Mouse (Mus musculus) cortical plate, adult 2 months (tissue): ENCODE results near the gene Akt1. TPM values are rescaled to one million over a fixed set of nuclear protein-coding genes. Genes with fewer than 3 reads are reported as not detected.

ENCODE experiments used
- H3K27ac ChIP-seq: fragments of 200-500 bp; 2 replicates; pipeline ENCODE4 v1.5.1; 2012; ENCODE audit warnings: low read length, control low read depth, inconsistent platforms; ENCODE audit not compliant: insufficient read depth
- H3K4me1 ChIP-seq: fragments of 200-500 bp; 2 replicates; pipeline ENCODE4 v1.6.1; 2011; ENCODE audit warnings: low read length; ENCODE audit not compliant: control insufficient read depth, insufficient read depth
- H3K4me3 ChIP-seq: fragments of 200-500 bp; 2 replicates; pipeline ENCODE4 v1.5.1; 2011; ENCODE audit warnings: mild to moderate bottlenecking, low read length, control low read depth; ENCODE audit not compliant: insufficient read depth
- CTCF ChIP-seq: fragments of 200-500 bp; IDR thresholded peaks from 2 replicates; pipeline ENCODE4 v1.5.1; 2011; ENCODE audit warnings: mild to moderate bottlenecking, control low read depth, low read length; ENCODE audit not compliant: insufficient read depth; ENCODE audit errors: extremely low read depth
- POLR2A ChIP-seq: fragments of 200-500 bp; IDR thresholded peaks from 2 replicates; pipeline ENCODE4 v1.6.1; 2011; ENCODE audit warnings: mild to moderate bottlenecking, low read length, control low read depth; ENCODE audit not compliant: insufficient read depth; ENCODE audit errors: extremely low read depth
- polyA plus RNA-seq: library from polyadenylated mRNA; depleted of rRNA; stranded (reverse); fragments of >200 nt; gene quantifications from 2 replicates; pipeline ENCODE4 v1.2.3, GENCODE M21; 2012

The Akt1 gene
- polyA plus RNA-seq, 1 experiment = 168 TPM

- Histone ChIP-seq H3K4me1 (peaks cover 2% of the 10 kb centered on the region; the same call in 1 of the 2 replicates), H3K27ac (peak overlapping the region; percentile 54; the same call in 1 of the 2 replicates), H3K4me3 (peak overlapping the region; percentile 45)
- TF ChIP-seq POLR2A = no peak
- no peak for TF ChIP-seq CTCF
These were observed 1.1 kb downstream of the Akt1 start for GRCm38 (mm10) chr12:112673576-112674091.

GRCm38 (mm10) chr12:112672744-112673575, 1.7 kb downstream of the Akt1 start:
- no peak for TF ChIP-seq CTCF
- no peak for TF ChIP-seq POLR2A
- H3K27ac ChIP-seq = no peak overlapping the region; the same call in 1 of the 2 replicates
- H3K4me3 ChIP-seq = peak overlapping the region; percentile 45
- H3K4me1 ChIP-seq = peaks cover 2% of the 10 kb centered on the region; the same call in 1 of the 2 replicates

GRCm38 (mm10) chr12:112671891-112672290, 2.8 kb downstream of the Akt1 start:
- Histone ChIP-seq H3K4me3 (no peak overlapping the region), H3K4me1 (peaks cover 2% of the 10 kb centered on the region), H3K27ac (no peak overlapping the region)
- no peak for TF ChIP-seq POLR2A
- no peak for TF ChIP-seq CTCF

- no peak overlapping the region for H3K27ac ChIP-seq
- peaks cover 2% of the 10 kb centered on the region for H3K4me1 ChIP-seq
- TF ChIP-seq CTCF (no peak), POLR2A (no peak)
- H3K4me3 ChIP-seq = no peak overlapping the region
These were observed 3.8 kb downstream of the Akt1 start for GRCm38 (mm10) chr12:112670718-112671393.

GRCm38 (mm10) chr12:112667619-112668297, 6.9 kb downstream of the Akt1 start:
- no peak for TF ChIP-seq POLR2A
- Histone ChIP-seq H3K27ac (peak overlapping the region; percentile 8; the same call in 1 of the 2 replicates), H3K4me3 (no peak overlapping the region), H3K4me1 (peaks cover 9% of the 10 kb centered on the region)

- Histone ChIP-seq H3K4me1 (peaks cover 9% of the 10 kb centered on the region), H3K4me3 (no peak overlapping the region), H3K27ac (no peak overlapping the region)
- TF ChIP-seq CTCF (no peak), POLR2A (no peak)
These were observed 8.7 kb downstream of the Akt1 start for GRCm38 (mm10) chr12:112665881-112666544.

- no peak overlapping the region for H3K4me3 ChIP-seq
- peaks cover 9% of the 10 kb centered on the region for H3K4me1 ChIP-seq
- no peak for TF ChIP-seq CTCF
- TF ChIP-seq POLR2A = no peak
- H3K27ac ChIP-seq = no peak overlapping the region
These were observed 9.2 kb downstream of the Akt1 start for GRCm38 (mm10) chr12:112665445-112665844.

GRCm38 (mm10) chr12:112664656-112665055, 10.0 kb downstream of the Akt1 start:
- no peak overlapping the region for H3K27ac ChIP-seq
- H3K4me1 ChIP-seq = peaks cover 9% of the 10 kb centered on the region
- no peak overlapping the region for H3K4me3 ChIP-seq
- no peak for TF ChIP-seq CTCF
- TF ChIP-seq POLR2A = no peak

- Histone ChIP-seq H3K4me3 (no peak overlapping the region), H3K4me1 (peaks cover 9% of the 10 kb centered on the region), H3K27ac (no peak overlapping the region)
- no peak for TF ChIP-seq CTCF
- no peak for TF ChIP-seq POLR2A
These were observed 10.6 kb downstream of the Akt1 start for GRCm38 (mm10) chr12:112664124-112664523.
